Mouse (Mus musculus) heart, embryonic 14.5 days (tissue): ENCODE data around the gene Olfr316. TPM values are rescaled to one million over a fixed set of nuclear protein-coding genes. Genes with fewer than 3 reads are reported as not detected.

Experiments
- polyA plus RNA-seq: library from polyadenylated mRNA; unstranded; fragments of >200 nt; fragmentation: Nextera tagmentation; extraction: Ambion mirVana; gene quantifications from 2 replicates; pipeline ENCODE4 v1.2.1, GENCODE M21; 2014

Olfr316 gene
- polyA plus RNA-seq, 1 experiment from 2014 or later = not detected

Other genes with a start within 250 kb of the Olfr316 start
- gene Olfr330, start 217.9 kb upstream of the Olfr316 start, polyA plus RNA-seq = not detected in 2 replicates
- gene Olfr329-ps, start 206.3 kb upstream of the Olfr316 start, polyA plus RNA-seq = not detected in 2 replicates
- gene Olfr328, start 197.1 kb upstream of the Olfr316 start, polyA plus RNA-seq = not detected in 2 replicates
- gene Olfr224, start 182.2 kb upstream of the Olfr316 start, polyA plus RNA-seq = not detected in 2 replicates
- not detected in 2 replicates for gene Olfr325, start 175.0 kb upstream of the Olfr316 start, polyA plus RNA-seq
- gene Olfr324, start 157.6 kb upstream of the Olfr316 start, polyA plus RNA-seq = not detected in 2 replicates
- not detected in 2 replicates for gene 2210407C18Rik, start 136.7 kb upstream of the Olfr316 start, polyA plus RNA-seq
- gene Olfr323, start 122.2 kb upstream of the Olfr316 start, polyA plus RNA-seq = not detected in 2 replicates
- gene Trim58, start 112.3 kb upstream of the Olfr316 start, polyA plus RNA-seq = 0.15 TPM in 1 of 2 replicates, not detected in the other
- gene Olfr322, start 94.0 kb upstream of the Olfr316 start, polyA plus RNA-seq = not detected in 2 replicates
- not detected in 2 replicates for gene Olfr320, start 71.6 kb upstream of the Olfr316 start, polyA plus RNA-seq
- not detected in 2 replicates for gene Olfr319, start 53.6 kb upstream of the Olfr316 start, polyA plus RNA-seq
- gene Olfr318, start 28.7 kb upstream of the Olfr316 start, polyA plus RNA-seq = not detected in 2 replicates
- gene Olfr317, start 13.5 kb upstream of the Olfr316 start, polyA plus RNA-seq = not detected in 2 replicates
- not detected in 2 replicates for gene Olfr315, start 20.5 kb downstream of the Olfr316 start, polyA plus RNA-seq
- 0.07 TPM in 1 of 2 replicates, not detected in the other for gene Olfr314, start 30.2 kb downstream of the Olfr316 start, polyA plus RNA-seq
- gene Fam183b, start 49.2 kb downstream of the Olfr316 start, polyA plus RNA-seq = 0.39 and 0.53 TPM in 2 replicates
- 0.08 and 0.19 TPM in 2 replicates for gene Olfr313, start 62.3 kb downstream of the Olfr316 start, polyA plus RNA-seq
- 0.20 and 0.27 TPM in 2 replicates for gene Olfr312, start 76.5 kb downstream of the Olfr316 start, polyA plus RNA-seq
- 0.27 and 0.45 TPM in 2 replicates for gene Olfr311, start 86.5 kb downstream of the Olfr316 start, polyA plus RNA-seq
- gene Gm12258, start 94.4 kb downstream of the Olfr316 start, polyA plus RNA-seq = 4.6 and 5.5 TPM in 2 replicates
- gene 2810021J22Rik, start 114.5 kb downstream of the Olfr316 start, polyA plus RNA-seq = 4.0 and 4.8 TPM in 2 replicates
- 5.3 and 6.0 TPM in 2 replicates for gene Zfp39, start 151.5 kb downstream of the Olfr316 start, polyA plus RNA-seq
- 0.07 TPM in 1 of 2 replicates, not detected in the other for gene Btnl10, start 165.2 kb downstream of the Olfr316 start, polyA plus RNA-seq
- 208 and 213 TPM in 2 replicates for gene Rnf187, start 186.2 kb downstream of the Olfr316 start, polyA plus RNA-seq
- gene Hist3h2ba, start 196.2 kb downstream of the Olfr316 start, polyA plus RNA-seq = 8.9 and 16.0 TPM in 2 replicates
- gene Hist3h2a, start 202.0 kb downstream of the Olfr316 start, polyA plus RNA-seq = 34.0 and 40.8 TPM in 2 replicates
- 0.11 and 0.47 TPM in 2 replicates for gene Trim17, start 202.0 kb downstream of the Olfr316 start, polyA plus RNA-seq
- 33.4 and 36.1 TPM in 2 replicates for gene Trim11, start 225.4 kb downstream of the Olfr316 start, polyA plus RNA-seq